Mouse (Mus musculus): ENCODE results near the gene Senp5.

The Senp5 gene

GRCm38 (mm10) chr16:31940586-31940985 is 62.5 kb downstream of the Senp5 start:
- DNase-seq (ENCODE audit: low read depth, low spot score): no peak

DNA sequence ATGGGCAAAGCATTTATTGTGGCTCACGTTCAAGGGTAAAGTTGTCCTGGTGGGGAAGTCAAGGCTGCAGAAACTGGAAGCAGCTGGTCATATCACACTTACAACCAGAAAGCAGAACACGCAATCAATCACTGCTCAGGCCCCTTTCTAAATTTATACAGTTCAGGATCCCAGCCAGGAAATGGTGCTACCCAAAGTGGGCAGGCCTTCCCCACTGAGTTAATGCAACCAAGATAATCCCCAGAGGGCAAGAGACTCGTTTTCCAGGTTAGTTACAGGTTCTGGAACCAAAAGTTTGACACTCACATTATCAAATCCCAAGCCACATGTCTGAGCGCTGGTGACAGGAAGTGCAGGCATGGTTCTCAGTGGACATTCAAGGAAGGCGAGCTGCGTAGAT is 64.2 kb downstream of the Senp5 start:
- DNase-seq (ENCODE audit: low read depth, low spot score): no peak

DNA sequence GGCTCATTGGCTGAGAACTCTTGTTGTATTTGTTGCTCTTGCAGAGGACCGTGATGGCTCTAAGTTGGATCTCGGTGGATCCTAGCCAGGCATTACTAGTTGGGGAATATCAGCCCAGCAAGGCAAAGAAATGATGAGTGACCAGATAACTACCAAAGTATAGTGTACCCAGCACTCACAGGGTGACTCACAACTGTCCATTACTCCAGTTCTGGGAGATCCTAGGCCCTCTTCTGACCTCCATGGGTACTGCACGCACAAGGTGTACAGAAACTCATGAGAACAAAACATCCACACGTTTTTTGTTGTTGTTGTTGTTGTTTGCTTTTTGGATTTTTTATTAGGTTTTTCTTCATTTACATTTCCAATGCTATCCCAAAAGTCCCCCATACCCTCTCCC is 66.5 kb downstream of the Senp5 start:
- DNase-seq (ENCODE audit: low read depth, low spot score): no peak

GRCm38 (mm10) chr16:31935091-31935979 is 67.8 kb downstream of the Senp5 start:
- DNase-seq (ENCODE audit: low read depth, low spot score): no peak

DNA sequence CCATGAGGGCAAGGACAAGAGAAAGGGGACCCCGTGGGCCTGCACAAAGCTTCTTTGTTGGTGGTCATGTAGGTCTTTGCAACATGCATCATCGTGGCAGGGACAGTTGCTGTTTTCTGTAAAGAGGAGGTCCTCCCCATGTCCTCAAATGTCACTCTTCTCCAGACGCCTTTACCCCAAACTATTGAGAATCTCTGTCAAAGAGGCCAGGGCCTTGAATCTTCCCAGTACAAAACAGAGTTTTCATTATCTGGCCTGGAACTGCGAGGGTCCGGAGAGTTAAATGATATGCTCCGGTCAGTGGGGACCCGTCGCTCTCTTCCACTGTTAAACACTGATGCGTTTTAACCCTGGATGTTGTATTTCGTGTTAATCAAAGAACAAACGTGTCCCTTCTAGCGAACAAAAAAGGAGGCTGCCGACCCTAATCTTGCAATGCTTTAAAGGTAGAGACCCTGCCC is 68.5 kb downstream of the Senp5 start:
- no peak for DNase-seq (ENCODE audit: low read depth, low spot score)

DNA sequence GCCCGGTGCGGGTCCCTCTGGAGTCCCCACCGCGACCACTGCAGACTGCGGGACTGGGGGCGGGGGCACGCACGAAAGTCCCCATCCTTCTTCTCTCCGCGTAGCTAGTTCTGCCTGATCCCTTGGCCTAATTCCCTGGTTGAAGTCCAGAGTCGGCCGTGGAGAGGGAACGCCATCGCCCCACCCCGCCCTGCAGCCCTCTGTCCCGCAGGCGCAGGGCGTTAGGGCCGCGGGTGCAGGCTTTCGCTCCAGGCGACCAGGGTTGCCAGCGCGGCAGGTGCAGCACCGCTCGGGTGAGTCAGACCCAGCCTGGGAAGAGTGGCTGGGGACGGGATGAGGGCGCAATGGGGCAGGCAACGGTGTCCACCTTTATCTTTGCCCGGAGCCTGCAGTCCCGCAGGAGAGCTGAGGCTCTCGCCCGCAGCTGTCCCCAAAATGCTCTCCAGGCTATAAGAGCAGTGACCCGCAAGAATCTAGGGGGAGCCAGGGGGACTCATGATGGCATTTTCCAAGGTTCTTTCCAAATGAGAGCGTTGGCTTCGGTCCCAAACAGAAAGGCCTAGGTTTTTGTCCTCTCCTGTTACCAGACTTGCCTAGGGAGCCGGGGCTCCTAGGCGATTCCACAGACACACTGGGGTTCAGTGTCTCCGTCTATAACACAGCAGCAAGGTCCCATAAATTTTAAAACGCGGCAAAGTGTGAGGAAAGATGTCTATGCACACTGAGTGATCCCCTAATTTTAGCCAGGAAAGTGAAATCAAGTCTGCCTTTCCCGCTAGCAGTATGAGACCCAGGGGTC is 69.1 kb downstream of the Senp5 start, which contains the start of gene Pigz:
Pigz (plus strand) TSS at position 101 of the 799 bp plus-strand sequence.
- no peak for DNase-seq (ENCODE audit: low read depth, low spot score)

DNA sequence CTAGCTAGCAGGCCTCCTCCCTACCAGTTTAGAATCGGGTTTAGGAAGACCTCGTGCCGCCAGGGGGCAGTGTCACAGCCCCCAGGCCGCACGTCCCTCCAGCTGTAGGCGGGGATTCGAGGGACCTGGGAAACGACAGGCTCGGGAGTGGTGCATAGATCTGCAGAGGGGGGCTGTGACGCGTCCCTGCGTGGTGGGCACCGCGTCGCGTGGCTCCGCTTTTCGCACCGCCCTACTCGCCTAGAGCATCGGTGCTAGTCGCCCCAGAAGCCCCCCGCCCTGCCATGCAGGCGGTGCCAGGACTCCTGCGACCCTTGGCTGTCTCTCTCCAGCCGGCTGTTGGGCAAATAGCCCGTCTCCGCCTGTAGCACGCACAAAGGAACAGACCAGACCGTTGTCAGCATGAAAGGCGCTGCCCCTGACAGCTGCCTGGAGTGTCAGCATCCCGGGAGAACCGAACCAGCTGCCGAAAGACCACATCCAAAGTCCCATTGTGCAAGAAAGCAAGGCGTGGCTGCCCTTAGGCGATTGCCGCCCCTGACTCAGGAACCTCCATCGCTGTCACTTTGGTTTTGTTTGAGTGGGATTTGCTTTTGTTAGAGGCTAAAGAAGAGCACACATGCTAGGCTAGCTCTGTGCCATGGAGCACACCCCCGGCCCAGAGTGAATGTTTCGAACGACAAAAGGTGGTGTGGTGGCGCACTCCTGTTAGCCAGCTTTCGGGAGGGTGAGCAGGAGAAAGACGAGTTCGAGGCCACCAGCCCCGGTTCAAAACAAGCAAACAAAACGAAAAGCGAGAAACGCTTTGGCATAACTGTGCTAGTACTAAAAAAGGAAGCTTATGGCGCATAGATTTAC is 70.0 kb downstream of the Senp5 start:
- peak; percentile 95 for DNase-seq (ENCODE audit: low read depth, low spot score)

GRCm38 (mm10) chr16:31932255-31932654 is 70.8 kb downstream of the Senp5 start:
- no peak for DNase-seq (ENCODE audit: low read depth, low spot score)

GRCm38 (mm10) chr16:31931330-31931729 is 71.8 kb downstream of the Senp5 start:
- no peak for DNase-seq (ENCODE audit: low read depth, low spot score)

GRCm38 (mm10) chr16:31927412-31927811 is 75.7 kb downstream of the Senp5 start:
- no peak for DNase-seq (ENCODE audit: low read depth, low spot score)

DNA sequence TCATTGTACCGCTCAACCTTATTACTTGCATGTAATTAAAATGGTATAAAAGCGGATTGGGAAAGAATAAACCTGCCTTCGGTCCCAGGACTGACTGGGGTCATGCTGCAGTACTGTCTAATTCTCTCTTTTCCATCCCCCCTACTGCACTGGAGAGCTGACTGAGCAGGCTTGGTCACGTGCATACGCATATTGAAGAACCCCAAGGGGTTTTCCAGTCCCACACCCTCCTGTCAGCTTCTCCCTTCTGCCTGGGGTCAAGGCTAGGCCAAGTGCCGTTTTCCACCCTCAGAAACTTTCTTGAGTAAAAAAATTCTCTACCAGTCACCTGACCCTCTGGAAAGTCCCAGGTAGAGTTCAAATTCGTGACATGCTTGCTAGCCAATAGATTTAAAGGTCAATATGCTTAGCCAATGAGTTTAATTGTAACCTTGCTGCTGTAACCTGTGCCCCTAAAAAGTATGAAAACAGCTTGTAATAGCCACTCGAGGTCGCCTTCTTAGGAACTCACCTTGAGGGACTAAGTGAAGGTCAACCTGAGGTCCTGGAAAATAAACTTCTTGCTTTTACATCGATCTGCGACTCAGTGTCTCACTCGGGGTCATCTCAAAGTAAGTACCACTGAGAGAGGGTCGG is 76.4 kb downstream of the Senp5 start:
- no peak for DNase-seq (ENCODE audit: low read depth, low spot score)

GRCm38 (mm10) chr16:31926091-31926490 is 77.0 kb downstream of the Senp5 start:
- DNase-seq (ENCODE audit: low read depth, low spot score): no peak

DNA sequence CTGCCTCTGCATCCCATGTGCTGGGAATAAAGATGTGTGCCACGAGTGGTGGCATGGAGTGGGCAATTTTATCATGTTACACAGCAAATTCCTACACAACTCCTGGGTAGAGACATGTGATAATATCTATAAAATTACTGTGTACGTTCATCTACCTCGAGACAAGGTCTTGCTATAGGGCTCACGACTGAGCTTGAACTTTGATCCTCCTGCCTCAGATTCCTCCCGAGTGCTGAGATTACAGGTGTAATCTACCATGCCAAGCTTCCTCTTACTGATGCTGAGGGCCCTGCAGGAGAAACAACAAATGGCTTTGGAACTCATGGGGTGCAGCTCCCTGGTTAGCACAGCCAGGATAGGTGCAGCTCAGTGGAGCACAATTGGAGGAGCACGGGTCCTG is 78.7 kb downstream of the Senp5 start:
- no peak for DNase-seq (ENCODE audit: low read depth, low spot score)

- DNase-seq (ENCODE audit: low read depth, low spot score): peak; percentile 88
These were observed 84.8 kb downstream of the Senp5 start for GRCm38 (mm10) chr16:31918248-31918724.

DNA sequence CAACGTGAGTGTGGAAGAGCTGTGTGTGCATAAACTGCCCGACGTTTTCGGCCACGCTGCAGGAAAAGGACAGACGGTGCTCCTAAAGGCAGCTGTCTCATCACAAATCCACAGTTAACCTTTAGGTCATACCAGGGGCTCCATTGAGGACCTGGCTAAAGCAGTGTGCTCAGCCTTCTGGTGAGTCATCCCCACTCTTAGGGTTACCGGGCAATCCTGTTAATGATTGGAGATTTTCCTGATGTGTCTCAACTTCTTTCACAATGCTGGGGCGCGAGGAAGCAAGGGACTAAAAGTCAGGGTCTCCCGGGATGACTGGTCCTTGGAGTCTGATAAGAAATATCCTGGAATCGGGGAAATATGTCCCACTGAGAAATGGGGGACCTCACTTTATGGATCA is 85.3 kb downstream of the Senp5 start:
- DNase-seq (ENCODE audit: low read depth, low spot score): no peak

- no peak for DNase-seq (ENCODE audit: low read depth, low spot score)
These were observed 92.7 kb downstream of the Senp5 start for GRCm38 (mm10) chr16:31910281-31910847.
